Mouse (Mus musculus): Measurements from ENCODE around the gene Krtap4-13.
"Not testable (repeated sequence)": the region's sequence is repeated elsewhere in the genome, so short reads cannot be mapped to it uniquely, and the experiment has no call there.

Krtap4-13 gene

GRCm38 (mm10) chr11:99809792-99810191 lies at the start of gene Krtap4-13:
TSS of gene Krtap4-13 (minus strand) at chr11:99809892.
- DNase-seq (ENCODE audit: low read depth, low spot score) = not testable (repeated sequence)

GRCm38 (mm10) chr11:99858761-99859160 lies 49.1 kb upstream of the Krtap4-13 start:
- DNase-seq (ENCODE audit: low read depth, low spot score) = no peak

DNA sequence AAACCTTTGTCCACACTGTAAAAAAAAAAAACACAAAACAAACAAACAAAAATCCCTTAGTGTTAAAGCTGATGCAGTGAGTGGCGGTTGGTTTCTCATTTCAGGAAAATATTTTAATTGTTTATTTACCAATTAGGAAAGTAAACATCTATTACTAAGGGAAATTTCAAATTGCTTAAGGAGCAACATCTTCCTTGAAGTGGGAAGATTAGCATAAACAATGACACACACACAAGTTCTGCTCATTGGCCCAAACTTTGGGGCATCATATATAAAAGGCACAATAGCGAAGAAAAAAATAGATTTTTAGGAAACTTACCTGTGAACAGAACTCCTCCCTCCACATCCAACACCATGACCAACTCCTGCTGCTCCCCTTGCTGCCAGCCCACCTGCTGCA lies 47.9 kb upstream of the Krtap4-13 start, which contains the start of gene Gm11568:
Gene Gm11568 (plus strand): TSS at position 301 of the 400 bp plus-strand sequence.
- no peak for DNase-seq (ENCODE audit: low read depth, low spot score)

DNA sequence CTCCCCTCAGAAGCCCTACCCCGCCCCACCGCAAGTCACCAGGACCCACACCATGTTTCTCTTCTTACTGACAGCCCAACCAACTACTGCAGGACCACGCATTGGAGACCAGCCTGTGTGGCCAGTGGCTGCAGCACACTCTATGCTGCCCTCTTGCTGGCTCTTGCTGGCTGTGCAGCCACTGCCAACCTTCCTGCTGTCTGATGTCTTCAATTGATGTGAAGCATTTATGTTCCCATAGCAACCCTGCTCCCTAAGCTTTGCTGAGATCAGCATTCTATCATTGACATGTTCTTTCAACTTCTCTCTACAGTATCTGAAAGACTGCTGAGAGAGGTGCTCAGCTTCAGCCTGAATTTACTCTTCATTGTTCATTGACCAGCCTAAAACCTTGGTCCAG lies 44.4 kb upstream of the Krtap4-13 start:
- DNase-seq (ENCODE audit: low read depth, low spot score) = peak; percentile 1

DNA sequence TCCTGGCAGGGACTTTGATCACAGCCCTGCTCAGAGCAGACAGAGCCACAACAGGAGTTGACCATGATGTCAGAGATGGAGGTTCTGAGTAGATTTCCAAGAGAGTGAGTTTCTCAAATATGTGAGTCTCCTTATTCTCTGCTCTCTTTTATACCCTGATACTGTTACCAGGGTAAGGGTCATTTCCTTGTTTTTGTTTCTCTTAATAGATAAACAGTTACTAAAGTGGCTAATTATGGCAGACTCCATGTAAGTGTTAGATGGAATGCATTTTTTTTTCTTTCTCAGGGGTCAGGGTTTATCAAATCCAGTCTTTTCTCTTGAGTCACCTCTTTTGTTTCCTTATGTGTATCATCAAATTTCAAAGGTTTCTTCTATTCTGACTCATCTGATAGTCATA lies 41.8 kb upstream of the Krtap4-13 start, which contains the start of gene Krtap4-16:
Gene Krtap4-16 (minus strand): TSS at position 101 of the 400 bp plus-strand sequence.
- no peak for DNase-seq (ENCODE audit: low read depth, low spot score)

DNA sequence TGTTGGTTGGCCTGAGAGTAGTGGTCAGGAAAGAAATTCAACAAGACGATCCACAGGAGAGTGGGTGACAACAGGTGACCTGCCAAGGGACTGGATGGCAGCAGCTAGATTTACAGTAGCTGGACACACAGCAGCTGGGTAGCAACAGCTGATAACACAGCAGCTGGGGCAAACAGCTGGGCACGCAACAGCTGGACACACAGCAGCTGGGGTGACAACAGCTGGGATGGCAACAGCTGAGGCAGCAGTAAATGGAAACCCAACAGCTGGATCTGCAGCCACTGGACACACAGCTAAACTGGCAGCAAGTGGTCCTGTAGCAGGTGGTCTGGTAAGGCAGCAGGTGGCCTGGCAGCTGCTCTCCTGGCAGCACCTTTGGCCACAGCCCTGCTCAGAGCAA lies 37.1 kb upstream of the Krtap4-13 start:
- no peak for DNase-seq (ENCODE audit: low read depth, low spot score)

DNA sequence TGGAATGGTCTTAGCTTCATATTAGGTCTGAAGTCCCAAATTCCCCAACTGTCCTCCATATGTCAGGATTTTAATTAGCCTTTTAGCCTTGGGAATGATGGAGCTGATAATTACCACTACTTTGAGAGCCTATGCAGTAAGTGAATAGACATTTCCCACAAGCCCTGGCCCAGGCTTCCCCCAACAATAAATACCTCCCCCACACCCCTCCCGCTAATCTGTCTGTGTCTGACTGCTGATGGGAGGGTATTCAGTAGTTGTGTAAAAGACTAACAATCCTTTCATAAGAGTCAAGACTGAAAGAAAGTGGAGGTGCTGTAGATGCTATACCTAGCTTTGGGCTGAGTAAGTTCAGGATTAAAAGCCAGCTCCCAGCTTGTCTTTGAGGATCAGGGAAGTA lies 32.5 kb upstream of the Krtap4-13 start:
- no peak for DNase-seq (ENCODE audit: low read depth, low spot score)

- no peak for DNase-seq (ENCODE audit: low read depth, low spot score)
Measured at GRCm38 (mm10) chr11:99837966-99838365, 28.3 kb upstream of the Krtap4-13 start, which contains the start of gene 2300003K06Rik. TSS of gene 2300003K06Rik (minus strand) at chr11:99838066.

DNA sequence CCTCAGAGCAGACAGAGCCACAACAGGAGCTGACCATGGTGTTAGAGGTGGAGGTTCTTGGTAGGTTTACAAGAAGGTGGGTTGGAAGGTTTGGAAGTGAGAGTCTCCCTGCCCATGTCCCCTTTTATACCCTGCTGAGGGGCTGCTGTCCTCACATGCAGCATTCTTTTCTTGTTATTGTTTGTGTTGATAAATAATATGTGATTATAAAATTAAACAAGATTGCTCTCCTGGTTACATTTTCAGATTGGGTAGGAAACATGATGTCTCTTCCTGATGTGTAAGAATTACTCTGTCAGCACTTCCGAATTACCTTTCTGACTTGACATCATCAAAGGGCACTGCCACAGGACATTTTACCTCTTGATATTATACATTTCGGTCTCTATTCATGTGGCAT lies 5.9 kb upstream of the Krtap4-13 start, which contains the start of gene Gm11564:
Gene Gm11564 (minus strand): TSS at position 101 of the 400 bp plus-strand sequence.
- DNase-seq (ENCODE audit: low read depth, low spot score) = not testable (repeated sequence)

GRCm38 (mm10) chr11:99804346-99804745 lies 5.3 kb downstream of the Krtap4-13 start, which contains the start of gene Gm11554:
TSS of gene Gm11554 (minus strand) at chr11:99804446.
- not testable (repeated sequence) for DNase-seq (ENCODE audit: low read depth, low spot score)

GRCm38 (mm10) chr11:99798832-99799231 lies 10.9 kb downstream of the Krtap4-13 start, which contains the start of gene Gm11569:
TSS of gene Gm11569 (minus strand) at chr11:99798932.
- not testable (repeated sequence) for DNase-seq (ENCODE audit: low read depth, low spot score)

- DNase-seq (ENCODE audit: low read depth, low spot score) = no peak
Measured at GRCm38 (mm10) chr11:99793367-99793766, 16.3 kb downstream of the Krtap4-13 start, which contains the start of gene Gm11596. TSS of gene Gm11596 (minus strand) at chr11:99793467.

GRCm38 (mm10) chr11:99784900-99785299 lies 24.8 kb downstream of the Krtap4-13 start, which contains the start of gene Krtap4-9:
TSS of gene Krtap4-9 (plus strand) at chr11:99785200.
- not testable (repeated sequence) for DNase-seq (ENCODE audit: low read depth, low spot score)

- no peak for DNase-seq (ENCODE audit: low read depth, low spot score)
Measured at GRCm38 (mm10) chr11:99780604-99781003, 29.1 kb downstream of the Krtap4-13 start, which contains the start of gene Krtap4-8. TSS of gene Krtap4-8 (minus strand) at chr11:99780704.

GRCm38 (mm10) chr11:99778401-99778800 lies 31.3 kb downstream of the Krtap4-13 start:
- DNase-seq (ENCODE audit: low read depth, low spot score) = no peak

DNA sequence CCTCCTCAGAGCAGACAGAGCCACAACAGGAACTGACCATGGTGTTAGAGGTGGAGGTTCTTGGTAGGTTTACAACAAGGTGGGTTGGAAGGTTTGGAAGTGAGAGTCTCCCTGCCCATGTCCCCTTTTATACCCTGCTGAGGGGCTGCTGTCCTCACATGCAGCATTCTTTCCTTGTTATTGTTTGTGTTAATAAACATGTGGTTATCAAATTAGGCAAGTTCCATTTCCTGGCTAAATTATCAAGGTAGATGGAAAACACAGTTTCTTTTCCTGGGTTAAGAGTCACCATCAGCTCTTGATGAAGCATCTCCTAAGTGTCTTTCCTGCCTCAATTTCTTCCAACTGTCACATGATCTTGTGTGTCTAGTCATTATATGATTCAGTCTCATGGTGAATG lies 36.9 kb downstream of the Krtap4-13 start, which contains the start of gene Gm11595:
Gene Gm11595 (minus strand): TSS at position 101 of the 400 bp plus-strand sequence.
- DNase-seq (ENCODE audit: low read depth, low spot score) = not testable (repeated sequence)

DNA sequence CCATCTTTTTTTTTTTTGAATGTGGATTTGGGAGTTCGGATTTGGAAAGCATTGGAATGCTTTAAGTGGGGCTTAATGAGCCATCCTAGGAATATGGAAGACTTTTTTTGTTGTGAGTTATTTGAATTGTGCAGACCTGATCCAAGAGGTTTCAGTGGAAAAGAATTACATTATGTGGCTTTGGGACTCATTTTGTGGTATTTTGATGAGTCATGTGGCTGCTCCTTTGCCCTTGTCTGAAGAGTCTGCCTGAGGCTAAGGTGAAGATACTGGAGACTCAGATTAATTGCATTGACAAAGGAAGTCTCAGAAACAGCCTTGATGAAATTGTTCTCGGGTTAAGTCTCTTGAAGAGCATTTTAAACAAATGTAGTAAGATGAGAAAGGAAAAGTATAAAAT lies 41.3 kb downstream of the Krtap4-13 start:
- no peak for DNase-seq (ENCODE audit: low read depth, low spot score)

All from embryo, embryonic 11.5 days (tissue).